Mouse (Mus musculus): ENCODE measurements around the gene Depdc1a.
"Not testable (repeated sequence)": the region's sequence is repeated elsewhere in the genome, so short reads cannot be mapped to it uniquely, and the experiment has no call there.

The Depdc1a gene

GRCm38 (mm10) chr3:159495243-159495801 lies at the start of gene Depdc1a:
TSS of gene Depdc1a (plus strand) at chr3:159495433.
- peak; percentile 90 for DNase-seq (ENCODE audit: extremely low spot score, low spot score)

- no peak for DNase-seq (ENCODE audit: extremely low spot score, low spot score)
These were observed 25.2 kb upstream of the Depdc1a start for GRCm38 (mm10) chr3:159470059-159470458.

GRCm38 (mm10) chr3:159475465-159475864 lies 19.8 kb upstream of the Depdc1a start:
- no peak for DNase-seq (ENCODE audit: extremely low spot score, low spot score)

- no peak for DNase-seq (ENCODE audit: extremely low spot score, low spot score)
These were observed 17.8 kb upstream of the Depdc1a start for GRCm38 (mm10) chr3:159477250-159477962.

- not testable (repeated sequence) for DNase-seq (ENCODE audit: extremely low spot score, low spot score)
These were observed 524 bp upstream of the Depdc1a start for GRCm38 (mm10) chr3:159494709-159495108.

GRCm38 (mm10) chr3:159508899-159509298 lies 13.7 kb downstream of the Depdc1a start:
- no peak for DNase-seq (ENCODE audit: extremely low spot score, low spot score)

- DNase-seq (ENCODE audit: extremely low spot score, low spot score) = no peak
These were observed 33.3 kb downstream of the Depdc1a start for GRCm38 (mm10) chr3:159528563-159528962.

- no peak for DNase-seq (ENCODE audit: extremely low spot score, low spot score)
These were observed 53.1 kb downstream of the Depdc1a start for GRCm38 (mm10) chr3:159548303-159548702.

GRCm38 (mm10) chr3:159550224-159550623 lies 55.0 kb downstream of the Depdc1a start:
- no peak for DNase-seq (ENCODE audit: extremely low spot score, low spot score)
